Mouse (Mus musculus): ENCODE results near the gene Zfp410.

- TF ChIP-seq CTCF (IDR thresholded peaks at IDR 0.05; ENCODE audit: control insufficient read depth, insufficient read depth, insufficient replicate concordance, low read depth, low read length) (no peak), POLR2A (IDR thresholded peaks at IDR 0.05; ENCODE audit: control insufficient read depth, low read depth, low read length) (no peak)
Measured at GRCm38 (mm10) chr12:84390336-84390735, 73.7 kb downstream of the Zfp410 start.
